Mouse (Mus musculus): Measurements from ENCODE around the gene Atrnl1.

DNA sequence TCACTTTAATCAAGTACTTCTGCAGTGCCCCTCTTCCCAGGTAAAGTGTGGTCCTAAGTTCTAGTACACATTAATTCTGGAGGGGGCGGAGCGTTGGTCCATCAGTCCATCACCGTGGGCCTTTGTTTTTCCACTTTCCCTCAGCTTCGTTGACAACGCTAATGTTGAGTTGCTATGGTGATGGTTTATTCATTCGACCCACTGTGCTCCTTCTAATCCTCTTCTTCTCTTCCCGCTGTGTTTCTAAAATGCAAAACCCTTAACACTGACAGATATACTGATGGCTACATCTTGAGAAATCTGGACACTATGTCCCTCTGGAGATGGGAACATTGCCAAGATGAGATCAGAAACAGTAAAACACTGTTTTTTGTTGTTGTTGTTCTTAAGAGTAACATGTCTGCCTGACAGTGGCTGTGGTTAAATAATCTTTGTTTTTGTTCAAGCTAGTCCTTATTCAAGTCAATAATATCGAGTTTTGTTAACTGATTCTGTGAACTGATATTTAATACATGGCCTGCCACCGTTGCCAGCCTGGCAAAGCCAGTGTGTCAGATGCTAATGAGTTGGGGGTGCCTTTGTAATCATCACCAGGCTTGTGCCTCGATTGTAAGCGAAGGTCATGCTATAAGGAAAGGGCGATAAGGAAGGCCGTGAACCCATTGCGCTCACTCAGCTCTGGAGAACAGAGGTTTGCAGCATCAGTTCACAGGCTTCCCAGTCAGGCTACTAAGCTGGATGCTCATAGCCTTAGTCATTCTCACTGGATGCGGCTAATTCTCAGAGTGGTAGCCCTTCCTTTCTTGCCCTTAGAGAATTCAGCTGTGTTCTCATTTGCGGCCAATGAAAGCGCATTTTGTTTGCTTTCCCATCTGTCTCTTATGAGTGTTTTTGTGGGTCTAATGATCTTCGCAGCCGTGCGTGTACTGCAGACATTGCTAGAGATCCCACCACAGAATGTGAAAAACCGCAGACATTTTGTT lies 375.4 kb downstream of the Atrnl1 start:
- TF ChIP-seq CTCF (IDR thresholded peaks at IDR 0.05; ENCODE audit: low read depth, low read length), result no peak
- no peak for TF ChIP-seq EP300 (IDR thresholded peaks at IDR 0.05; ENCODE audit: insufficient read depth, low read depth, low read length)
